Mouse (Mus musculus): ENCODE measurements around the gene Nmbr. TPM values are rescaled to one million over a fixed set of nuclear protein-coding genes. Genes with fewer than 3 reads are reported as not detected.

Nmbr gene
- polyA plus RNA-seq, 1 experiment = not detected

- Histone ChIP-seq H3K27ac (ENCODE audit: insufficient read depth, low read depth, low read length) (no peak within 1 kb of the TSS), H3K4me3 (ENCODE audit: insufficient read depth, low read depth, low read length) (no peak within 1 kb of the TSS), H3K4me1 (ENCODE audit: control insufficient read depth, insufficient read depth, low read length) (no peaks in the 10 kb centered on the region)
- WGBS = 55% methylated on average over 3 of the region's 3 CpGs
- TF ChIP-seq POLR2A (IDR thresholded peaks at IDR 0.05; ENCODE audit: insufficient read depth, low read depth, low read length) (no peak), CTCF (IDR thresholded peaks at IDR 0.05; ENCODE audit: insufficient read depth, low read depth, low read length) (no peak)
These were observed 12.7 kb downstream of the Nmbr start, which contains the start of gene Gje1 for GRCm38 (mm10) chr10:14718114-14718513. Gene Gje1 (minus strand): TSS chr10:14718214.

DNA sequence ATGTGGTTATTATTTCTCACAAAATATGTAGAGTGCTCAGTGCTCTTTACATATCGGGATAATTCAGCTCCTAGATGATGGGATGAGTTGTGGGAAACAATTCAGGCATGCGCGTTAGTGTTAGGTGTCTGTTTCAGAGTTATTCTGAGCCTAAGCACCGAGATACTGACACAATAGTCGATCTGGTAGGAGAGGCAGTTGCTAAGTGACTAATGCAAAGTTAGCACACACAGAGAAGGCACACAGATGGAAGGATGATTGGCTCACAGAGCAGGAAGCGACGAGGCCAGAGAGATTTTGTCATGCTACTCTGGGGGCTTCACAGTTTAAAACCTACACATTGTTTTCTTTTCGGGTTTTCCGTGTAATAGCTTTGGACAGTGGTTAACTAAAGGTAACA, 20.3 kb downstream of the Nmbr start:
- Histone ChIP-seq H3K4me1 (ENCODE audit: control insufficient read depth, insufficient read depth, low read length) (no peaks in the 10 kb centered on the region), H3K27ac (ENCODE audit: insufficient read depth, low read depth, low read length) (no peak overlapping the region), H3K4me3 (ENCODE audit: insufficient read depth, low read depth, low read length) (no peak overlapping the region)
- TF ChIP-seq CTCF (IDR thresholded peaks at IDR 0.05; ENCODE audit: insufficient read depth, low read depth, low read length) (no peak), POLR2A (IDR thresholded peaks at IDR 0.05; ENCODE audit: insufficient read depth, low read depth, low read length) (no peak)
- 63% methylated on average over 9 of the region's 9 CpGs for WGBS

DNA sequence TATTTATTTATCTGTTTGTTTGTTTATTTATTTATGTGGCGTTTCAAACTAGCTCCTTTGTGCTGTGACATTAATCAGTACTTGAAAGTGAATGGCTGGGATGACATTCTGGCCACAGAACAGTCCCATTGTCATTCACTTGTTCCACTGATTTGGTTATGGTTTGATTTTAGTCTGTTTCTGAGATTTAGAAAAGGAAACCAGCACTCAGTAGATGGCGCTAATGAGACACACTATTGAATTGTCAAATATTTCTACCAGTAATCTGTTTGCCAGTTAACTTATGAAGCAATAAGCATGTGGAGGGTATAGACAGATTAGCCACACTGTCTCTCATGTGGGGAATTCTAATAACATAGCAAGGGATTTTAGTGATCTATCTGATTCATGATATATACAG, 28.9 kb downstream of the Nmbr start:
- Histone ChIP-seq H3K27ac (ENCODE audit: insufficient read depth, low read depth, low read length) (no peak overlapping the region), H3K4me3 (ENCODE audit: insufficient read depth, low read depth, low read length) (no peak overlapping the region), H3K4me1 (ENCODE audit: control insufficient read depth, insufficient read depth, low read length) (no peaks in the 10 kb centered on the region)
- TF ChIP-seq POLR2A (IDR thresholded peaks at IDR 0.05; ENCODE audit: insufficient read depth, low read depth, low read length) (no peak), CTCF (IDR thresholded peaks at IDR 0.05; ENCODE audit: insufficient read depth, low read depth, low read length) (no peak)
- WGBS = 10% methylated on average over 2 of the region's 2 CpGs

DNA sequence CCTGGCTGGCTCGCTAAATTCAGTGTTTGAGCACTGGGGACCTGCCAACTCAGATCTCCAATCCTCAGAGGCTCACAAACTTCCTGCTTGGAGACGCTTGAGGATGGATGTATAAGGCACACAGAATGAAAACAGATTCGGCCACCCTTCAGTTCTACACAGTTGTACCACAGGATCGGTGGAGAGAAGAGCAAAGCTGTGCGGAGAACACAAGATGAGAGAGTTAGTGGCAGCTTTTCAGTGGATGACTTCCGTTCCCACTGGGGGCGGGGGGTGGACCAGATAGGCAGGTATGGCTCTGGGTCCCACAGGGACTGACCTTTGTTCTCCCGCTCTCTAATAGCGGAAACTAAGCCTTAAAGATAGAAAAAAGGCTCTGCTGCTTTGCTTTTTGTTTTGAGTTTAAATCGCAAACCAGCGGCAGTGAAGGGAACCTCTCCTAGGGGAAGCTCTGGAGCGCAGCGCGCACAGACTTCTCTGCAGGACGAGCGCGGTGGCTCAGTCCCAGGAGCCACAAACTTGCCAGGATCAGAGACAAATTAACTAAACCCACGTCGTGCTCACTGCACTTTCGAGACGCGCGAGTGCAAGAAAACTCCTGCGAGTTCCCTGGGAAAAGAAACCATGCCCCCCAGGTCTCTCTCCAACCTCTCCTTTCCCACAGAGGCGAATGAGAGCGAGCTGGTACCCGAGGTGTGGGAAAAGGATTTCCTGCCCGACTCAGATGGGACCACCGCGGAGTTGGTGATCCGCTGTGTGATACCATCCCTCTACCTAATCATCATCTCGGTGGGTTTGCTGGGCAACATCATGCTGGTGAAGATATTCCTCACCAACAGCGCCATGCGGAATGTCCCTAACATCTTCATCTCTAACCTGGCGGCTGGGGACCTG, 54.5 kb downstream of the Nmbr start:
- TF ChIP-seq POLR2A (IDR thresholded peaks at IDR 0.05; ENCODE audit: insufficient read depth, low read depth, low read length) = no peak
- no peak for TF ChIP-seq CTCF (IDR thresholded peaks at IDR 0.05; ENCODE audit: insufficient read depth, low read depth, low read length)
- Histone ChIP-seq H3K4me1 (ENCODE audit: control insufficient read depth, insufficient read depth, low read length) (0 out of 2 replicates have a peak, but pooled peaks cover 5% of the 10 kb centered on the region), H3K27ac (ENCODE audit: insufficient read depth, low read depth, low read length) (no peak overlapping the region), H3K4me3 (ENCODE audit: insufficient read depth, low read depth, low read length) (peak overlapping the region; percentile 43)
- under 1% methylated on average over 35 of the region's 35 CpGs for WGBS

DNA sequence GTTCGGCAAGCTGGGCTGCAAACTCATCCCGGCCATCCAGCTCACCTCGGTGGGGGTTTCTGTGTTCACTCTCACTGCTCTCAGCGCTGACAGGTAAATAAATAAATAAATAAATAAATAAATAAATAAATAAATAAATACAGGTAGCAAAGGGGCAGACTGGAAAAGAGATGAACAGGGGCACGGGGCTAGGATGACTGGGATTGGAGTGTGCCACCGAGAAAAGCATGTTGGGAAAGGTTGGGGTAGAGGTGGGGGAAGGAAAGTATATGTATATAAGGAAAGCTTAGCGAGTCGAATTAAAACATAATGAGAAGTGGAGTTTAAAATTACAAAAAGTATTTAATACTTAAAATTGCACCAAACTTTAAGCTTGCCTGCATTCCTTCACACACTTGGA, 55.2 kb downstream of the Nmbr start:
- H3K4me3 ChIP-seq (ENCODE audit: insufficient read depth, low read depth, low read length) = peak overlapping the region; percentile 43
- 0 out of 2 replicates have a peak, but pooled peaks cover 5% of the 10 kb centered on the region for H3K4me1 ChIP-seq (ENCODE audit: control insufficient read depth, insufficient read depth, low read length)
- no peak for TF ChIP-seq POLR2A (IDR thresholded peaks at IDR 0.05; ENCODE audit: insufficient read depth, low read depth, low read length)
- no peak for TF ChIP-seq CTCF (IDR thresholded peaks at IDR 0.05; ENCODE audit: insufficient read depth, low read depth, low read length)
- no peak overlapping the region for H3K27ac ChIP-seq (ENCODE audit: insufficient read depth, low read depth, low read length)
- WGBS = 19% methylated on average over 8 of the region's 8 CpGs

DNA sequence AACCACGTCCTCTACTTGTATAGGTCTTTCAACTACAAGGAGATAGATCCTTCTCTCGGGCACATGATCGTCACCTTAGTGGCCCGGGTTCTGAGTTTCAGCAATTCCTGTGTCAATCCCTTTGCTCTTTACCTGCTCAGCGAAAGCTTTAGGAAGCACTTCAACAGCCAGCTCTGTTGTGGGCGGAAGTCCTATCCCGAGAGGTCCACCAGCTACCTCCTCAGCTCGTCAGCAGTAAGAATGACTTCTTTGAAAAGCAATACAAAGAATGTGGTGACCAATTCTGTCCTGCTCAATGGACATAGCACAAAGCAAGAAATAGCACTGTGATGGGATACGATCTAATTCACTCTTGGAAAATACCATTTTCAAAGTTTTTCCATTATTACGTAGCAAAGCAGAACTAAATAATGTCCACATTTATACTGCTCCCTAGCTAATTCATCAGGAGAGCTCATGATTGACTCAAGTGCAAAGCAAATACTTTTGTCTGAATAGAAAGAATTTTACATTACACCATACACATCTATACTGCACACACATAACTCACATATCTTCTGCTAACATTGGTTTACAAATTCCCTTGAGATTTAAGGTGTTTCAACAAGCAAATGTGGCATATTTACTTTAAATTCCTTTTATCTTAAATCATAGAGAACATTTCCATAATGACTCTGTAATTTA, 65.0 kb downstream of the Nmbr start:
- no peak overlapping the region for H3K27ac ChIP-seq (ENCODE audit: insufficient read depth, low read depth, low read length)
- H3K4me1 ChIP-seq (ENCODE audit: control insufficient read depth, insufficient read depth, low read length) = no peaks in the 10 kb centered on the region
- no peak overlapping the region for H3K4me3 ChIP-seq (ENCODE audit: insufficient read depth, low read depth, low read length)
- 87% methylated on average over 10 of the region's 10 CpGs for WGBS
- TF ChIP-seq POLR2A (IDR thresholded peaks at IDR 0.05; ENCODE audit: insufficient read depth, low read depth, low read length) = no peak
- no peak for TF ChIP-seq CTCF (IDR thresholded peaks at IDR 0.05; ENCODE audit: insufficient read depth, low read depth, low read length)

DNA sequence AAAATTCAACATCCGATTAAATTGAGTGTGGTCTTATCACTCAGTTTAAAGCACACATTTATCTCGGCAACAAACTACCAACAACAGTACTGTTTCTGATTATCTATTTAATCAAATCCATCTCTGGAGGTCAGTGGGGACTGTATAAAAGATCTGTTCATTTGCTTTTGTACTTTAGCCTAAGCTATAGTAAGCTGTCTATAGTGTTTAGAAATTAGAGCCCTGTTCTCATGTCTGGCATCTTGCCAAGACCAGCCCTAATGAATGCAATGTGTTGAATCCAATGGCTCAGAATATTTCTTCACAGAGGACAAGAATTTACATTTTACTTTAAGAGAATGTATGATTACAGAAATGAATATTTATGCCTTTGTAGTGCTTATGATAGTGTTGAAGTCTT, 69.1 kb downstream of the Nmbr start:
- Histone ChIP-seq H3K27ac (ENCODE audit: insufficient read depth, low read depth, low read length) (no peak overlapping the region), H3K4me3 (ENCODE audit: insufficient read depth, low read depth, low read length) (no peak overlapping the region), H3K4me1 (ENCODE audit: control insufficient read depth, insufficient read depth, low read length) (no peaks in the 10 kb centered on the region)
- no peak for TF ChIP-seq POLR2A (IDR thresholded peaks at IDR 0.05; ENCODE audit: insufficient read depth, low read depth, low read length)
- no peak for TF ChIP-seq CTCF (IDR thresholded peaks at IDR 0.05; ENCODE audit: insufficient read depth, low read depth, low read length)
- 33% methylated on average over 2 of the region's 2 CpGs for WGBS

GRCm38 (mm10) chr10:14789969-14790368, 84.6 kb downstream of the Nmbr start:
- TF ChIP-seq POLR2A (IDR thresholded peaks at IDR 0.05; ENCODE audit: insufficient read depth, low read depth, low read length) (no peak), CTCF (IDR thresholded peaks at IDR 0.05; ENCODE audit: insufficient read depth, low read depth, low read length) (no peak)
- WGBS = 61% methylated on average over 2 of the region's 2 CpGs
- Histone ChIP-seq H3K27ac (ENCODE audit: insufficient read depth, low read depth, low read length) (no peak overlapping the region), H3K4me3 (ENCODE audit: insufficient read depth, low read depth, low read length) (no peak overlapping the region), H3K4me1 (ENCODE audit: control insufficient read depth, insufficient read depth, low read length) (no peaks in the 10 kb centered on the region)

- Histone ChIP-seq H3K27ac (ENCODE audit: insufficient read depth, low read depth, low read length) (no peak overlapping the region), H3K4me1 (ENCODE audit: control insufficient read depth, insufficient read depth, low read length) (no peaks in the 10 kb centered on the region), H3K4me3 (ENCODE audit: insufficient read depth, low read depth, low read length) (no peak overlapping the region)
- TF ChIP-seq CTCF (IDR thresholded peaks at IDR 0.05; ENCODE audit: insufficient read depth, low read depth, low read length) (no peak), POLR2A (IDR thresholded peaks at IDR 0.05; ENCODE audit: insufficient read depth, low read depth, low read length) (no peak)
- 61% methylated on average over 4 of the region's 4 CpGs for WGBS
These were observed 111.6 kb downstream of the Nmbr start for GRCm38 (mm10) chr10:14816970-14817369.

Other genes starting within 250 kb of the Nmbr start
- gene Adgrg6, start 159.9 kb upstream of the Nmbr start, polyA plus RNA-seq (2012; ENCODE audit: insufficient read depth, insufficient read length, low replicate concordance, missing spikeins) = not detected in 2 replicates
- gene Vta1, start within 50 bp of the Nmbr start, polyA plus RNA-seq (2012; ENCODE audit: insufficient read depth, insufficient read length, low replicate concordance, missing spikeins) = not detected in 2 replicates
- gene Gje1, start 12.6 kb downstream of the Nmbr start, polyA plus RNA-seq (2012; ENCODE audit: insufficient read depth, insufficient read length, low replicate concordance, missing spikeins) = not detected in 2 replicates

Data from olfactory bulb, adult 2 months (tissue).